Mouse (Mus musculus) liver, embryonic 15.5 days (tissue): ENCODE data around the gene Ccr1l1. TPM values are rescaled to one million over a fixed set of nuclear protein-coding genes. Genes with fewer than 3 reads are reported as not detected.
"Not testable (repeated sequence)": the region's sequence is repeated elsewhere in the genome, so short reads cannot be mapped to it uniquely, and the experiment has no call there.

Experiments used
- ATAC-seq: fragments of 200-750 bp; cut with Nextera tagmentation; 2 replicates; pipeline ENCODE4 v1.8.0; 2017; ENCODE audit warnings: moderate number of reproducible peaks, mild to moderate bottlenecking, moderate library complexity; ENCODE audit not compliant: insufficient read depth
- H3K27ac ChIP-seq: fragments of 300-500 bp; sonication (generic); replicated peaks from 2 replicates; pipeline ENCODE4 v1.5.1; 2015; ENCODE audit warnings: mild to moderate bottlenecking, inconsistent platforms
- H3K27me3 ChIP-seq: fragments of 300-500 bp; sonication (generic); 2 replicates; pipeline ENCODE4 v1.6.1; 2015; ENCODE audit warnings: mild to moderate bottlenecking, inconsistent platforms
- H3K36me3 ChIP-seq: fragments of 300-500 bp; sonication (generic); replicated peaks from 2 replicates; pipeline ENCODE4 v1.6.1; 2015; ENCODE audit warnings: moderate library complexity, mild to moderate bottlenecking, inconsistent platforms
- H3K4me1 ChIP-seq: fragments of 300-500 bp; sonication (generic); replicated peaks from 2 replicates; pipeline ENCODE4 v1.6.1; 2015; ENCODE audit warnings: inconsistent platforms
- H3K4me2 ChIP-seq: fragments of 300-500 bp; sonication (generic); 2 replicates; pipeline ENCODE4 v1.6.1; 2015; ENCODE audit warnings: moderate library complexity, mild to moderate bottlenecking, inconsistent platforms
- H3K4me3 ChIP-seq: fragments of 300-500 bp; sonication (generic); replicated peaks from 2 replicates; pipeline ENCODE4 v1.5.1; 2015; ENCODE audit warnings: mild to moderate bottlenecking, inconsistent platforms
- H3K9ac ChIP-seq: fragments of 300-500 bp; sonication (generic); 2 replicates; pipeline ENCODE4 v1.6.1; 2015; ENCODE audit warnings: moderate library complexity, mild to moderate bottlenecking, inconsistent platforms
- H3K9me3 ChIP-seq: fragments of 300-500 bp; sonication (generic); replicated peaks from 2 replicates; pipeline ENCODE4 v1.6.1; 2016; ENCODE audit warnings: inconsistent platforms
- WGBS: fragments of 180-500 bp; shearing (Covaris S2); methylation state at CpG from one replicate; pipeline ENCODE4 v1.1.7; 2015; ENCODE audit warnings: mixed read lengths; ENCODE audit not compliant: insufficient replicate concordance; 5-methylcytosine and 5-hydroxymethylcytosine counted together
- polyA plus RNA-seq: library from polyadenylated mRNA; unstranded; fragments of >200 nt; fragmentation: Nextera tagmentation; extraction: Ambion mirVana; gene quantifications from 2 replicates; pipeline ENCODE4 v1.2.1, GENCODE M21; 2015

The Ccr1l1 gene
- polyA plus RNA-seq, 1 experiment from 2014 or later = not detected

DNA sequence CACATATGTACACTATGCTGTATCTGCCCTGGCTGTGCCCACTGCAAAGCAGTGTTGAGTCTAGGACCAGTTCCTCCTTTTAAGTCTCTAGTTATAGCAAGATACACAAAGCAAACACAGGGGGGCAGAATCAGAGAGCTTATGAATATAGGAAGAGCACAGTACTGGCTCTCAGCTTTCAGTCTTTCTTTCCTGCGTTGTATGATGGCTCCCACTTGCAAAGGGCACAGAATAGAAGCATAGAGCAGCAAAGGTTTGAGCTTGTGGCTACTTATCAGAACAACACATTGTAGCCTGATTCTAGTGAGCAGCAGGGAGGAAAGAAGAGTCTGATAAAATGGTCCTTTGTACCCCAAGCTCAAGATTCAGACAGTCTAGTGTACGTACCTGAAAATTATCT, 8.0 kb upstream of the Ccr1l1 start:
- peak; percentile 55 for ATAC-seq
- Histone ChIP-seq H3K9ac (no peak overlapping the region), H3K27ac (no peak overlapping the region), H3K36me3 (no peaks in the 10 kb centered on the region), H3K4me2 (no peak overlapping the region), H3K9me3 (no peaks in the 10 kb centered on the region), H3K4me1 (peaks cover 54% of the 10 kb centered on the region), H3K4me3 (no peak overlapping the region), H3K27me3 (no peaks in the 10 kb centered on the region)
- 18% methylated on average over 2 of the region's 2 CpGs for WGBS

DNA sequence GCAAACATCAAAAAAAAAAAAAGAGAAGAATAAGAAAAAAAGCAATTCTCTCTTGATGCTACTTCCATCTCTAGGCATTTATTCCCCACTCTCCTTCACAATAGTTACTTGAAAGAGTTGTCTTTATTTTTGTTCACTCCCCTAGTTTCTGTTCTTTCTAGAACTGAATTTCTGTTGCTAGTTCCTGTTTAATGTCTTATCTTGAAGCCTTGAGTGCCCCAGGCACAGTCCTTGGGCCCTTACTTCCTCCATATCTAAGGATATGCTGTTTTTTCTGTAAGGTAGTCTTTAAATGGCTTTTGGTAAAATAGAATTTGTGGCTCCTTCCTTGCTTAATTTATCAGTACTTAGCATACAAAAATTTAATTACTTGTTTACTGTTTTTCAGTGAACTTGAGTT, 6.7 kb upstream of the Ccr1l1 start:
- H3K27ac ChIP-seq = no peak overlapping the region

DNA sequence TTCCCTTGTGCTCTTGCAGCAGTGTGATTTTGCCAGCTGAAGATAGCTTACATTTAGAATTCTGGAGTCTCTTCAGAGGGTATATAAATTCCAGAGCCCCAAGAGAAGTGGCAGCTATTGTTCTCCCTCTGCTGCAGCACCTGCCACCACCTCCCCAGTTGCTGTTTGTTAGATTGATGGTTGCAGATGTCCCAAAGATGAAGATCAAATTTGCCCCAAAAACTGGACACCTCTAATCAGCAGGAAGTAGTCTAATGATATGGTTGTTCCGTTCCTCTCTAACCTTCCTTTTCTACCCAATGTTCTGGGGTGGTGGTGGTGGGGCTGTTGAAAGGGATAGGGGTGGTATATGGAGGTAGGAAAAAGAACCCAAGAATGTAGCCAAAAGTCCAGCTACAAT, 4.5 kb upstream of the Ccr1l1 start:
- no peak for ATAC-seq
- no peak overlapping the region for H3K4me2 ChIP-seq
- no peaks in the 10 kb centered on the region for H3K9me3 ChIP-seq
- peaks cover 47% of the 10 kb centered on the region for H3K4me1 ChIP-seq
- no peak overlapping the region for H3K4me3 ChIP-seq
- H3K36me3 ChIP-seq = no peaks in the 10 kb centered on the region
- WGBS = 17% methylated on average over 1 of the region's 1 CpGs
- no peak overlapping the region for H3K9ac ChIP-seq
- H3K27me3 ChIP-seq = no peaks in the 10 kb centered on the region
- H3K27ac ChIP-seq = no peak overlapping the region

More for the DNA sequence above, 6.7 kb upstream of the Ccr1l1 start:
- H3K36me3 ChIP-seq = no peaks in the 10 kb centered on the region
- no peaks in the 10 kb centered on the region for H3K9me3 ChIP-seq
- H3K4me2 ChIP-seq = no peak overlapping the region
- peaks cover 49% of the 10 kb centered on the region for H3K4me1 ChIP-seq
- H3K9ac ChIP-seq = no peak overlapping the region
- no peaks in the 10 kb centered on the region for H3K27me3 ChIP-seq
- no peak for ATAC-seq
- no peak overlapping the region for H3K4me3 ChIP-seq

- H3K27ac ChIP-seq = peak overlapping the region; percentile 38; the same call in 1 of the 2 replicates
- H3K36me3 ChIP-seq = no peaks in the 10 kb centered on the region
- H3K9ac ChIP-seq = no peak overlapping the region
- no peak overlapping the region for H3K4me2 ChIP-seq
- peak; percentile 69 for ATAC-seq
- 27% methylated on average over 4 of the region's 4 CpGs for WGBS
- H3K27me3 ChIP-seq = no peaks in the 10 kb centered on the region
- H3K4me1 ChIP-seq = peaks cover 47% of the 10 kb centered on the region
- H3K4me3 ChIP-seq = no peak overlapping the region
- H3K9me3 ChIP-seq = no peaks in the 10 kb centered on the region
Observed at GRCm38 (mm10) chr9:123981909-123982308, 3.7 kb upstream of the Ccr1l1 start.

GRCm38 (mm10) chr9:123980858-123981475, 2.8 kb upstream of the Ccr1l1 start:
- H3K27me3 ChIP-seq, H3K27ac ChIP-seq, H3K4me3 ChIP-seq, H3K9ac ChIP-seq, H3K9me3 ChIP-seq, H3K36me3 ChIP-seq, H3K4me2 ChIP-seq: not testable (repeated sequence)
- peak; percentile 78 for ATAC-seq
- H3K4me1 ChIP-seq = peaks cover 40% of the 10 kb centered on the region
- no CpG with 5 or more reads among the region's 3 CpGs for WGBS

- H3K4me1 ChIP-seq = peaks cover 9% of the 10 kb centered on the region
- no peaks in the 10 kb centered on the region for H3K27me3 ChIP-seq
- H3K36me3 ChIP-seq = no peaks in the 10 kb centered on the region
- WGBS = 57% methylated on average over 9 of the region's 9 CpGs
- no peak overlapping the region for H3K27ac ChIP-seq
- H3K9me3 ChIP-seq = no peaks in the 10 kb centered on the region
- no peak overlapping the region for H3K4me3 ChIP-seq
- no peak overlapping the region for H3K9ac ChIP-seq
- no peak for ATAC-seq
- no peak overlapping the region for H3K4me2 ChIP-seq
Observed at GRCm38 (mm10) chr9:123976876-123977663, 1.1 kb downstream of the Ccr1l1 start.

- Histone ChIP-seq H3K9ac (no peak overlapping the region), H3K4me2 (no peak overlapping the region), H3K36me3 (no peaks in the 10 kb centered on the region), H3K27me3 (no peaks in the 10 kb centered on the region), H3K9me3 (no peaks in the 10 kb centered on the region), H3K27ac (no peak overlapping the region), H3K4me1 (no peaks in the 10 kb centered on the region), H3K4me3 (no peak overlapping the region)
- 69% methylated on average over 2 of the region's 2 CpGs for WGBS
- no peak for ATAC-seq
Observed at GRCm38 (mm10) chr9:123975630-123976029, 2.6 kb downstream of the Ccr1l1 start.

DNA sequence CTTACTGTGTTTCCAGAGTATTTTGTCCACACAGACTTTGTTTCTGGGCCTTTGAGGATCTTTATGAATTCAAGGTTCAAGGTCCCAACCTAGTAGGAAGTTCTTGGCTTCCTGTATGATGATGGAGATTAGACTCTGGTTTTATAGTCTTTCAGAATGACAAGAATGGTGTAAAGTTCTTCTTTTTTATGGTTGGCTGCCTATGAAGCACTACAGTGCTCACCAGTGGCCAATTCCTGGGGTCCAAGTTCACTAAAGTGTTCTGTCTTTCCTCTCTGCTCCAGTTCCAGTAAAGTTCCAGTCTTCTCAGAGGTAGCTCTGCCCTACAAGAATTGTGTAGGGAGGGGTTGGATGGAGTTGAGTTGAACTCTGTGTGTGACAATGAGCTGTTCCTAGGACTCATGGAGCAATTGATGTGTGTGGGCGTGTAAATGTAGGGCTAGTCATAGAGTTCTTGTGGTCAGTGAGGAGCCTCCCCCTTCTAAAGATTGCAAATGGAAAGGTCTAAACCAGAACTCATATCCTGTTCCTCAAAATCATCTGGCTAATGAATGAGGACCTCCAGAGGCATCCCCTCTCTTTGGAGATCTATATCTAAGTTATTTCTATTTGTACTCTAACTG, 9.8 kb downstream of the Ccr1l1 start, which contains the start of gene Ccr1:
TSS of gene Ccr1 (minus strand) at position 403 of the 623 bp plus-strand sequence.
- H3K4me3 ChIP-seq = peak within 1 kb of the TSS; percentile 10; the same call in 1 of the 2 replicates
- H3K27me3 ChIP-seq = no peaks in the 10 kb centered on the region
- no peaks in the 10 kb centered on the region for H3K9me3 ChIP-seq
- ATAC-seq = no peak
- no peak within 1 kb of the TSS for H3K4me2 ChIP-seq
- peaks cover 8% of the 10 kb centered on the region for H3K4me1 ChIP-seq
- no peaks in the 10 kb centered on the region for H3K36me3 ChIP-seq
- no peak within 1 kb of the TSS for H3K9ac ChIP-seq
- peak within 1 kb of the TSS; percentile 25 for H3K27ac ChIP-seq
- WGBS = 53% methylated on average over 1 of the region's 1 CpGs

- not testable (repeated sequence) for H3K36me3 ChIP-seq, H3K4me2 ChIP-seq, H3K4me1 ChIP-seq, H3K4me3 ChIP-seq, H3K9me3 ChIP-seq, H3K27me3 ChIP-seq, H3K27ac ChIP-seq, H3K9ac ChIP-seq
- WGBS = 16% methylated on average over 1 of the region's 4 CpGs
- peak; percentile 86 for ATAC-seq
Observed at GRCm38 (mm10) chr9:123966858-123967495, 11.2 kb downstream of the Ccr1l1 start.

GRCm38 (mm10) chr9:123964776-123965175, 13.4 kb downstream of the Ccr1l1 start:
- H3K36me3 ChIP-seq = no peaks in the 10 kb centered on the region
- H3K9me3 ChIP-seq = no peaks in the 10 kb centered on the region
- 0 out of 2 replicates have a peak overlapping the region, but pooled peaks have one; percentile 5 for H3K27ac ChIP-seq
- H3K4me2 ChIP-seq = no peak overlapping the region
- H3K4me1 ChIP-seq = peaks cover 12% of the 10 kb centered on the region
- ATAC-seq = no peak
- H3K27me3 ChIP-seq = no peaks in the 10 kb centered on the region
- H3K4me3 ChIP-seq = no peak overlapping the region
- WGBS = 59% methylated on average over 3 of the region's 3 CpGs
- H3K9ac ChIP-seq = no peak overlapping the region

DNA sequence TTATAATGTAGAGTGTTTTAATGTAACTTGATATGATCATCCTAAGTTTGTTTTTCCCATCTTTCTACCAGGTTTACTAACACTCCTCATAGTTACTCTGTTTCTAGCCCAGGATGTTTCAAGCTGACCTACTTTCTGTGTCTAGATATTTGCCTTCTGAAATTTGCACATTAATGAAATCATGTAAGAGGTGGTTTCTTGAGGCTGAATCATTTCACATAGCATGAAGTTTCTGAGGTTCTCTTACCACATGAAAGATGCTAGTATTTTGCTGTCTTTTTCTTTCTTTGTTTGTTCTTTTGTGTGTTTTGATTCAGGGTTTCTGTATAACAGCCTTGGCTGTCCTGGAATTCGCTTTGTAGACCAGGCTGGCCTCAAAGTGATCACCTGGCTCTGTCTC, 18.0 kb downstream of the Ccr1l1 start:
- Histone ChIP-seq H3K27me3 (no peaks in the 10 kb centered on the region), H3K9ac (no peak overlapping the region)

More for the DNA sequence above, 18.0 kb downstream of the Ccr1l1 start:
- H3K4me3 ChIP-seq = no peak overlapping the region
- H3K4me2 ChIP-seq = no peak overlapping the region
- H3K9me3 ChIP-seq = no peaks in the 10 kb centered on the region
- no peaks in the 10 kb centered on the region for H3K36me3 ChIP-seq
- whole genome bisulfite sequencing = 88% methylated on average over 1 of the region's 1 CpGs
- no peak for ATAC-seq
- 0 out of 2 replicates have a peak overlapping the region, but pooled peaks have one; percentile 6 for H3K27ac ChIP-seq
- peaks cover 29% of the 10 kb centered on the region for H3K4me1 ChIP-seq
